In the genomic region with DNA sequence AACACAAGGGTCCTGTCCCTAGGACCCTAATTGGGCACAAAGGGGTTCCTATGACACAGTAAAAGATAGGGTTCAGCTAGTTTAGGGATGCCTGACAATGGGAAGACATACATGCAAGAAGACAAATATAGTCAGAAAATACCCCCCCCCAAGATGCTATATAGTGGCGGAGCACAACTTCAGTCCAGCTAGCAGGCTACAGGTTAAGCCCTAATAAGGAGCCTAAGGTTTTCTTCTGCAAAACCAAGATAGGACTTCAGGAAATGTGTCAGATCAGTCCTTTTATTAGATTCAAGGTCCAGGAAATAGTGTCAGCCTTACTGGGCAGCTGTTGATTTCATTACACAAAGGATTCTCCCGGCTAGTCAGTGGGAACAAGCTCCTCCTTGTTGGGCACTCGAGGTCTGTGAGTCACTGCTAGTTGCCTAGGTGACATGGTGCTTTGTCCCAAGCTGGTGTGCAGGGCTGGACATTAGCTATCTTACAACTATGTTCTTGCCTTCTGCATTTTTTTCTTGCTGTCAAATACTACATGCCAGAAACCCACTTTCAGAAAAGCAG, we compare ENCODE assay signal across 9 mouse cellular contexts. TPM values are rescaled to one million over a fixed set of nuclear protein-coding genes. Genes with fewer than 3 reads are reported as not detected.
A peak's percentile ranks its signal among the peaks of the same experiment; 100 is the strongest.
DNase-seq lines count a peak whose midpoint lies in the region; ATAC-seq lines count a peak whose summit lies in the region.
"Had no signal": no experiment of that assay in that cellular context is flagged by ENCODE, and none has a peak within 500 bp of the region (broad histone marks: within the 10 kb centered on the region; RNA-seq: fewer than 3 reads in every experiment).

No protein-coding gene starts in this region.

- H3K4me1 ChIP-seq in forebrain, embryonic 13.5 days = no peaks in the 10 kb centered on the region
- no peaks in the 10 kb centered on the region for H3K4me1 ChIP-seq in liver, embryonic 16.5 days (ENCODE audit: control insufficient read depth, low read depth, low read length)
- H3K4me1 ChIP-seq in neural tube, embryonic 14.5 days (ENCODE audit: control insufficient read depth, insufficient read depth, low read length) = no peaks in the 10 kb centered on the region
- H3K4me1 ChIP-seq: limb, embryonic 13.5 days had no signal

- 30% methylated on average over 3 of the region's 3 CpGs for WGBS in forebrain, embryonic 13.5 days
- WGBS in liver, embryonic 16.5 days (ENCODE audit: insufficient replicate concordance) = 18% methylated on average over 3 of the region's 3 CpGs
- WGBS in neural tube, embryonic 14.5 days = 26% methylated on average over 3 of the region's 3 CpGs

- DNase-seq in urinary bladder, postnatal 36 days (ENCODE audit: low spot score in 2 of 2) = peak; percentile 42 to 69
- no peak for DNase-seq in urinary bladder, postnatal 10 days (ENCODE audit: low spot score)
- peak; percentile 68 for DNase-seq in heart, postnatal 36 days
- no peak for DNase-seq in MN1 (ENCODE audit: low spot score)
- no peak for DNase-seq in cerebellum, adult 9-10 months

- H3K9me3 ChIP-seq in forebrain, embryonic 13.5 days (replicated peaks) = no peaks in the 10 kb centered on the region
- no peaks in the 10 kb centered on the region for H3K9me3 ChIP-seq in liver, embryonic 16.5 days (replicated peaks; ENCODE audit: control insufficient read depth, low read length)
- H3K9me3 ChIP-seq in neural tube, embryonic 14.5 days (ENCODE audit: control insufficient read depth, low read length) = no peaks in the 10 kb centered on the region
- H3K9me3 ChIP-seq: limb, embryonic 13.5 days had no signal

- no peak overlapping the region for H3K4me3 ChIP-seq in forebrain, embryonic 13.5 days
- H3K4me3 ChIP-seq in liver, embryonic 16.5 days (ENCODE audit: low read depth, low read length) = no peak overlapping the region
- H3K4me3 ChIP-seq in neural tube, embryonic 14.5 days (ENCODE audit: low read depth, low read length) = no peak overlapping the region
- H3K4me3 ChIP-seq: limb, embryonic 13.5 days had no signal

- no peak overlapping the region for H3K9ac ChIP-seq in forebrain, embryonic 13.5 days
- H3K9ac ChIP-seq in liver, embryonic 16.5 days (ENCODE audit: low read depth, low read length) = no peak overlapping the region
- H3K9ac ChIP-seq in neural tube, embryonic 14.5 days (replicated peaks; ENCODE audit: low read depth, low read length) = no peak overlapping the region
- H3K9ac ChIP-seq: limb, embryonic 13.5 days had no signal

- peak; percentile 57; the same call in 1 of the 2 replicates for ATAC-seq in forebrain, embryonic 13.5 days
- ATAC-seq in liver, embryonic 16.5 days (ENCODE audit: low read depth) = peak; percentile 27; the same call in 1 of the 2 replicates
- peak; percentile 92 for ATAC-seq in neural tube, embryonic 14.5 days (ENCODE audit: low read depth)

- no peaks in the 10 kb centered on the region for H3K36me3 ChIP-seq in forebrain, embryonic 13.5 days (ENCODE audit: poor library complexity, severe bottlenecking)
- H3K36me3 ChIP-seq in liver, embryonic 16.5 days (ENCODE audit: control insufficient read depth, insufficient read depth) = no peaks in the 10 kb centered on the region
- H3K36me3 ChIP-seq in neural tube, embryonic 14.5 days (ENCODE audit: control insufficient read depth, insufficient read depth, low read length) = no peaks in the 10 kb centered on the region
- H3K36me3 ChIP-seq: limb, embryonic 13.5 days had no signal

- no peaks in the 10 kb centered on the region for H3K27me3 ChIP-seq in forebrain, embryonic 13.5 days
- no peaks in the 10 kb centered on the region for H3K27me3 ChIP-seq in liver, embryonic 16.5 days (ENCODE audit: control insufficient read depth, insufficient read depth, low read depth, low read length)
- H3K27me3 ChIP-seq in neural tube, embryonic 14.5 days (ENCODE audit: control insufficient read depth, insufficient read depth, low read length) = no peaks in the 10 kb centered on the region
- H3K27me3 ChIP-seq: limb, embryonic 13.5 days had no signal

- intact Hi-C loops in heart, postnatal 36 days (cut with DNase I) = loop anchor here (2.0 kb wide), 1 partner anchor 35 kb away; a partner anchor contains a TSS

- H3K27ac ChIP-seq in forebrain, embryonic 13.5 days = no peak overlapping the region
- H3K27ac ChIP-seq in liver, embryonic 16.5 days (ENCODE audit: low read length) = no peak overlapping the region
- peak overlapping the region; percentile 57 for H3K27ac ChIP-seq in neural tube, embryonic 14.5 days (ENCODE audit: low read depth, low read length)
- H3K27ac ChIP-seq: limb, embryonic 13.5 days had no signal

- H3K4me2 ChIP-seq in forebrain, embryonic 13.5 days = no peak overlapping the region
- no peak overlapping the region for H3K4me2 ChIP-seq in liver, embryonic 16.5 days (ENCODE audit: low read depth, low read length)
- no peak overlapping the region for H3K4me2 ChIP-seq in neural tube, embryonic 14.5 days (ENCODE audit: low read depth, low read length)
- H3K4me2 ChIP-seq: limb, embryonic 13.5 days had no signal

RNA-seq across cellular contexts. Expression of a gene that starts 34.9 kb away (rescaled TPM):
- polyA plus RNA-seq in forebrain, embryonic 13.5 days (2015; fragmentation: Nextera tagmentation; extraction: Ambion mirVana) = 5.0 and 5.9 TPM in 2 replicates
- 10 to 100 TPM; 65.4 to 68.0 TPM for total RNA-seq in heart, postnatal 36 days (2021)
- 2.5 and 2.6 TPM in 2 replicates for polyA plus RNA-seq in liver, embryonic 16.5 days (2015; fragmentation: Nextera tagmentation; extraction: Ambion mirVana)
- 5.4 and 8.9 TPM in 2 replicates for polyA plus RNA-seq in neural tube, embryonic 14.5 days (2014; fragmentation: Nextera tagmentation; extraction: Ambion mirVana)

Comparison
In these comparisons a context has a peak if more than half of its experiments do, and no peak if none do; other contexts are left out.
1. DNase-seq: peak in urinary bladder, postnatal 36 days (2 of 2) and heart, postnatal 36 days (2 of 2); none in urinary bladder, postnatal 10 days (single experiment), MN1 (single experiment) and cerebellum, adult 9-10 months (single experiment).
2. ATAC-seq: peak in every context shown above with its lines; median percentile 92 in neural tube, embryonic 14.5 days; 57 in forebrain, embryonic 13.5 days; 27 in liver, embryonic 16.5 days.